Mouse (Mus musculus) liver, adult (tissue): ENCODE measurements around the gene E130308A19Rik.
A peak's percentile ranks its signal among the peaks of the same experiment; 100 is the strongest.

Experiments used
- GATA4 ChIP-seq: IDR thresholded peaks from 2 replicates; pipeline ENCODE4 v1.6.1; 2014; ENCODE audit warnings: mild to moderate bottlenecking, low read length; ENCODE audit not compliant: insufficient replicate concordance

E130308A19Rik gene

DNA sequence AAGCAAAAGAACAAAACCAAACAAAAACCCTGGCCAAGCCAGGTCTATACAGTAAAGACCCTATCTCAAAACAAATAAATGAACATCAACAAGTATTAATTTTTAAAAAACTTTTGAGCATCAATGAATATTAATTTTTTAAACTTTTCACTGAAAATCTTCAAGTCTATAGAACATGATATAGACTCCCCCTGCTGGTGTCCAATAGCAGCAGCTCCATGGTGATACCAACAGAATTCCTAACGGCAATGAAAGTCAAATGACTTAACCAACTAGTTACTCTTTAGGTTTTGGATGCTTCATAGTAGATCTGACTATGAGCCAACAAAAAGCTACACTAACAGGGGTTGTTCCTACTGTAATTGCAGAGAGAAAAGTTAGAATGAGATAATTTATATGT lies 154.6 kb downstream of the E130308A19Rik start:
- TF ChIP-seq GATA4: no peak

DNA sequence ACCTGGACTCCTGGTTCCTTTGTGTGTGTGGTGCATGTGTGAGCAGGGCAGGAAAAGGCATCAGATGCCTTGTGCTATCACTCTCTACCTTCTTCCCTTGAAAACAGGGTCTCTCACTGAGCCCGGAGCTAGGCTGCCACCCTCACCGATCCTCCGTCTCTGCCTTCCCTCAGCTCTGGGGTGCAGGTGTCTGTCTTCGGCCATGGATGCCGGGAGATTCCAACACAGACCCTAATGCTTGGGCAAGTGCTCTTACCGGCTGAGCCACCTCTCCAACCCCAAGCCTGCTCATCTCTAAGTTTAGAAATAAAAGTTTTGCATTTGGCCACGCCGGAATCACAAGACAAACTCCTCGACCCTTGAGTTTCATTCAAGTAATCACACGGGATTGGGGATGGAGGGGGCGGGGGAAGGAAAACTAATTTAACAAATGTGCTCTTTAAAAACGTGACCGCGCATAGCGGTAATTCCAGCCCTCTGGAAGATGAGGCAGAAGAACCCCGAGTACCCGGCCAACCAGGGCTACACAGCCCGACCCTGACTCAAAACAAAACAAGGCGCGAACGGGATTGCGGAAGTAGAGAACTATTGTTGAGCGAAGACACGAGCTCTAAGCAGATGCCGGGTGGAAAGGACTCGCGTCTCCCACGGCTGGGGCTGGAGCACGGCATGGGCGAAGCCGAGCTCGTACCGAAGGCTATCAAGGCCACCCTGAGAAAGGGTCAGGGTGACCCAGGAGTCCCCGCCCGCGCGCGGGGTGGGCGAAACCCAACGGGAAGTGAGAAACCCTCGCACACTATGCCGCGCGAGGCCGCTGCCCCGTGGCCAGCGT lies 157.1 kb downstream of the E130308A19Rik start:
- no peak for TF ChIP-seq GATA4

DNA sequence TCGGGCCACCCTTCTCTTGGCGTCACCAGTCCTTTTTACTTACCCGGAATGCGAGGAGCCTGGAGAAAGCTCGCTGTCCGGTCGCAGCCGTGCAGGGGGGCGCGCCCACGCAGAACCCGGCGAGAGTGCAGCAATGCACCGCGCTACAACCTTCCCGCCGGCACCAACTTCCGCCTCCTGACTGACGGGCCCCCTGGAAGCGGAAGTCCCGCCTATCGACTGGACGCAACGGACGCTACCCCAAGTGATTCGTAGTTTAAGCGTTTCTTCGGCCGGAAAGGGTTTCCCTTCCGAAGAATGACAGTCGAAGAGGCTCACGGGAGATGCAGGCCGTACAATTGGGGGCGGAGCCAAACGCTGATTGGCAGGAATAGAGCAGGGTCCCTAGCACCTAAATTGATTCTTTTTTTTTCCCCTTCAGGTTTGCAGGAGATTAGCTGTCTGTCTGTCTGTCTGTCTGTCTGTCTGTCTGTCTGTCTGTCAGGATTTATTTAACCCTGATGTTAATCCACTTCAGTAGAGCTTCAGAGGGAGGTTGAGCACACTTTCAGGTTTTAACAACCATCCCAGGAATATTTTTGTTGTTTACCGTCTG lies 157.8 kb downstream of the E130308A19Rik start:
- TF ChIP-seq GATA4: no peak

DNA sequence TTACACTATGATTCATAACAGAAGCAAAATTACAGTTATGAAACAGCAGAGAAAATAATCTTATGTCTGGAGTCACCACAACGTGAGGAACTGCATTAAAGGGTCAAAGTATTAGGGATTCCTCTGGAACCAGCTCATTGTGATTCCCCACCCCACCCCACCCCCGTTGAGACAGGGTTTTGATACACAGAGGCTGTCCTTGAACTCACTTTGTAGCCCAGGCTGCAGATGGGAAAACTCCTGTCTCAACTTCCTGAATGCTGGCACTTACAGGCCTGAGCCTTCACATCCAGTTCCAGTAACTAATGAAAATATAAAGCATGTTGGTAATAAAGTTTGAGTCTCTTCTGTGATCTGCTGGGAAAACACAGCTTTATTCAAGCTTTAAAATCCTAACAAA lies 159.4 kb downstream of the E130308A19Rik start:
- no peak for TF ChIP-seq GATA4

DNA sequence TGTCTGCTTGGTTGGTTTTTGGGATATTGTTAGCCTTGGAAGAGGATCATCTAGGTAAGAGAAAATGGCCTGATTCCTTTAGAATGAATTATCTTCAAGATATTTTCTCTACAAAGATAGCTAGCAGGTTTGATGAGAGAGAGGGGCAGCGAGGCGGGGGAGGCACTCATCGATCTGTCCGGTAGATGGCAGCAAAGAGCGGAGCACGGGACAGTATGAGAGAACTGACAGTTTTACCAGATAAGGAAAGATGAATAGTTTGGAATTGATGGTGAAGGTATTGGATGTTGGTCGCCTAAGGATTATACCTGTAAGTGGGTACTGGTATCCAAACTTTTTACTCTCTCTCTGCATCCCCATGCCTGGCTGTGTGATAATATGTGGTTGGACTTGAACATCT lies 160.7 kb downstream of the E130308A19Rik start:
- TF ChIP-seq GATA4: peak; percentile 47; the same call in 1 of the 2 replicates

DNA sequence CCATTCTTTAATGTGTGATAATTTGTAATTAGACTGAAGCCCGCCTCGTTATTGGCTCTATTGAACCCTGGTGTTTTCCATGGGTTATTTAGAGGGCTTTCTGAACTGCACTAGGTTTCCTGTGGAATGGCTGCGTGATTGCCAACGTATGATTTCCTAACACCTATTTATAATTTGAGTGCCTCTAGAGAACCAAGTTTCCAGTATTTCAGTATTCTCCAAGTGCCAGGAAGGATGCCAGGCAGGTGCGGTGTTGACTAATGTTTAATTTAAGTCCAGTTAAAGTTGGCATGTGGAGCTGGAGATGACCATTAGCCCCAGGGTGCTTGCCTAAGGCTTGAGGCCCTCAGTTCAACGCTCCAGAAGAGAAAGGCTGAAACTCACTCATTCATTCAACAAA lies 161.1 kb downstream of the E130308A19Rik start:
- no peak for TF ChIP-seq GATA4

DNA sequence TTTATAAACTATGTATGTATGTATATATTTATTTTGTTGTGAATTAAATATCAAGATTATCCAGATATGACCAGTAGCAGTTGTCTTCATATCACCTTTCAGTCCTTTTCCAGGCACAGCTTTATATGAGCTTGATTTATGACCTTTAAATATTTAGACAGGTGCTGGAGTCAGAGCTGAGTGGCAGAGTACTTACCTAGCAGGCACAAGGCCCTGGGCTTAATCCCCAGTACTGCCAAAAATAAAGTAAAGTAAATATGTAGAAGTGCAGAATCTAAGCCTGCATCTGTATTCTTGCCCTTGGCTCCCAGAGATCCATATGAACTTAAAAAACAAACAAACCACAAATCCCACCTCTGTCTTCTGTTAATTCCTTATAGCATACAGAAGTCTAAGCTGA lies 163.0 kb downstream of the E130308A19Rik start:
- no peak for TF ChIP-seq GATA4

DNA sequence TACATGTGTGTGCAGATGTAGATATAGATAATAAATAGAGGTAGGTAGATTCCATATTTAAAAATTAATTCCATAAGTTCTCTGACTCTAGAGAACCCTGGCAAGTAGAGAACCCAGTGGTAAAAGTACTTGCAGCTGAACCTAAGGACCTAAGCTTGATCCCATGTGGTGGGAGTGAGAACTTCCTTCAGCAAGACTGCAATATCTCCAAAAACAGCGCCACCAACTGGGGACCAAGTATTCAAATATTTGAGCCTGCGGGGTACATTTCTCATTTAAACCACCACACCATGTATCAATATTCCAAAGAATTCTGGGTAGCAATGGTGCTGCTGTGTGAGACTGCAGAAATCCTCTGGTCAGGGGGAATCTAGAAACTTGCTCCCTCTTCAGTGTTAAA lies 168.1 kb downstream of the E130308A19Rik start:
- TF ChIP-seq GATA4: no peak

DNA sequence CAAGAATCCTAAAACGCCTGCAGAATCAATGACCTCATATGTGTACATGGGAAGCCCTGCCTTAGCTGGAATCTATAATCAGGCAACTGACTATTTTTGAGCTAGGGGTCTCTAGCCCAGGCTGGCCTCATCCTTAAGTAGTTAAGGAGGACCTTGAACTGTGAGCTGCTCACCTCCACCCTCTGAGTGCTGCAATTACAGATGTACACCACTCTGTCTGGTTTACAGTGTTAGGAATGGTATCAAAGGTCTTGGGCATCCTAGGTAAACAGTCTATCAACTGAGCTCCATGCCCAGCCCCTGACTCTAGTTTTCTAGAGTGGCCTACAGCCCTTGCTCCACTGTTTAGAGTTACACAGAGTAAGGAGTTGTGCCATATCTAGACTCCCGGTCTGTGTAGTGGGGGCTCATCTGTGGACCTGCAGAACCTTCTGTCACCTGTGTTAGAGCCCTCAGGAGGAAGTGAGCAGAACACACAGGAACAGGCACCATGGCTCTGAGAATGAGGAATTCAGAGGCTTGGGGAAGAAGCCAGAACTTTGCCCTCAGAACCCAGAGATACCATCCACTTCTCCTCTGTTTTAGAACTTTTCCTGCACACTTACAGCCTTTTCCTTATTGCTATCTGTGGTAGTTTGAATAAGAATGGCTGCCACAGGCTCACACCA lies 169.9 kb downstream of the E130308A19Rik start:
- no peak for TF ChIP-seq GATA4

DNA sequence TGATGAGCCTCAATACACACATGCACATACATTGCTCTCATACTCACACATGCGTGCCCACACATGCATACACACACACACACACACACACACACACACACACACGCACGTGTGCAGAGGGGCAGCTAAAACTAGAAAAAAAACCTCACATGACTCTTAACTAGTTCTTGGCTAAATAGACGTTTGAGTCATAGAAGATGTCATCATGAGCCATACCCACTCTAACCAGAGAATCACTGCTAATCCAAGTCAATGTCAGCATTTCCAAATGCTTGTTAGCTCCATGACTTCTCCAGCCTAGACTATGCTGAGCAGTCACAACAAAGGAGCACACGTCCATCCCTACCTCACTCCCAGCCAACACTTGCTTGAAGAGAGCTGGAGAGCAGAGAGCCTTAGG lies 174.2 kb downstream of the E130308A19Rik start:
- no peak for TF ChIP-seq GATA4

DNA sequence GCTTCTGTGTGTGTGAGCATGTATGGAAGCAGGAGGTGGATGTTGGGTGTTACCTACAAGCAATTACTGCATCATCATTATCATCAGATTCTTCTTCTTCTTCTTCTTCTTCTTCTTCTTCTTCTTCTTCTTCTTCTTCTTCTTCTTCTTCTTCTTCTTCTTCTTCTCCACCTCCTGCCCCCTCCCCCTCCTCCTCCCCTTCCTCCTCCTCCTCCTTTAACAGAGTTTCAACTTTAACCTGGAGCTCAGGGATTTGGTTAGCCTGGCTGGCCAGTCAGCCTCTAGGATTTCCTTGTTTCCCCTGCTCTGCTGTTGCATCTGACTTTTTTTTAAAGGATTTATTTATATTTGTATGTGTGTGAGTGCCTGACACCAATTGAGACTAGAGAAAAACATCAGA lies 175.5 kb downstream of the E130308A19Rik start, which contains the start of gene Inip:
Inip (minus strand) TSS at position 101 of the 400 bp plus-strand sequence.
- TF ChIP-seq GATA4: no peak

DNA sequence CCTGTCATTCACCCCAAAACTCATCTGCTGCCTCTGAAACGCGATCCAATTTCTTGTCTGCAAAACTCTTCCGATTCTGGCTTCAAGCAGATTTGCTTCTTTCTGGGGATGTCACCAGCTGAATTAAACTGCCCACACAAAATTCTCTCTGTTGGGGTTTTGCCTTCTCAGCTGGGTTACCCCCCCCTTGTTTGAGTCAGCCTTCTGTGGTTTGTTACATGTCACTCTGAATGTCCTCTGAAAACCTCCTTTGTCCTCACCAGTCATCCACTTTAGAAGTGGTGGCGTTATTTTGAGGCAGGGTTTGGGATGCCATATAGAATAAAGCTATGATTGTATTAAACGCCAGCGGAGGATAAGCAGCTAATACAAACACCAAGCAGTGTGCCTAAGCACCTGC lies 176.1 kb downstream of the E130308A19Rik start:
- TF ChIP-seq GATA4: no peak

DNA sequence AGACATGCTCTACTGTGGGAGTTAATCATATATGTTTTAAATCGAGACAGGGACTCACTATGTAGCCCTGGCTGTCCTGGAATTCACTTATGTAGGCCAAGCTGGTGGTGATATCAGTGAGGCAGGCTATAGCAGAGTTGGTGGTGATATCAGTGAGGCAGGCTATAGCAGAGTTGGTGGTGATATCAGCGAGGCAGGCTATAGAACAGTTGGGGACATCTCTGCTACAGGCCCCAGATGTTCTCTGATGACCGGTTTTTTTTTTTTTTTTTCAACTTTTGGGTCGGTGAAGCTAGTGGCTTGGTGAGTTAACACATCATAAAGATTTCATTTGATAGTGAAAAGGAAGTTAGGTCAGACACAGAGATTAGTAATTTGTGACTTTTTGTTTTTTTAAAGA lies 176.8 kb downstream of the E130308A19Rik start:
- no peak for TF ChIP-seq GATA4

DNA sequence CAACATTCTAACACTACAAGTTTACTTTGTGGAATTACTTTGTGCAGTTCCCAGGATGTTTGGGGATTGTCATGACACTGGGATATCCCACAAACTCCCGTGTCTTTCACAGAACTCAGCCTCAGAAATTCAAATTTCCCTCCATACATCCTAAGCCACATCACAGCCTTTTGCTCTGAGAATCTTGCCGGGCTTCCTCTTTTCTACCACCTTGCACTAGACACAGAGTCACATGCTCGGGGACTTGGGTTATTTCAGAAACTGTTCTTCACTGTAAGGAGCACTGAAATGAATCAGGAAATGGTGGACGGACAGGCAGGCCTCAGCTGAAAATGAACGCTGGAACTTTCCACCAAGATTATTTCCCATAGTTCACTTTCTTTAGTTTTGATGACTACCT lies 177.3 kb downstream of the E130308A19Rik start:
- TF ChIP-seq GATA4: no peak

DNA sequence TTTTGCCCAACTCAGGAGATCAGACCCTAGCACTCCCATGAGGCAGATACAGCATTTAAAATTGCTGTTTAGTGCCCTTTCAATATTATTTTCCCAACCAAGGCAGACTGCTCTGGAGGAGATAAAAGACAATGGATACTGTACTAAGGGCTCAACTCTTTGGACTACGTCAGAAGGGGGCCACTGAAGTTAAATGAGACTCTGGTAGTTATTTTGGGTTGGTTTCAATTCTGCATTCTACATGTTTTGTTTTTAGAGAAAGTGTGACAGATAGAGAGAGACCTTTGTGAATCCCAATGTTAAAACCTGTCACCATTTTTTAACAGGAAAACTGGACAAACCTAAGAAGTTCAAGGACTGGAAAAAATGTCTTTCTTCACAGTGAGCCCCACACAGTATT lies 178.7 kb downstream of the E130308A19Rik start:
- no peak for TF ChIP-seq GATA4
